Mouse (Mus musculus): ENCODE data around the gene Dennd1a.

- TF ChIP-seq CTCF (IDR thresholded peaks at IDR 0.05; ENCODE audit: low read depth) (no peak), EP300 (IDR thresholded peaks at IDR 0.05; ENCODE audit: low read depth) (no peak)
Measured at GRCm38 (mm10) chr2:37997966-37998365, 289.2 kb downstream of the Dennd1a start.

Measured in liver, postnatal 0 days (tissue).